Mouse (Mus musculus): ENCODE measurements around the gene Naif1.

DNA sequence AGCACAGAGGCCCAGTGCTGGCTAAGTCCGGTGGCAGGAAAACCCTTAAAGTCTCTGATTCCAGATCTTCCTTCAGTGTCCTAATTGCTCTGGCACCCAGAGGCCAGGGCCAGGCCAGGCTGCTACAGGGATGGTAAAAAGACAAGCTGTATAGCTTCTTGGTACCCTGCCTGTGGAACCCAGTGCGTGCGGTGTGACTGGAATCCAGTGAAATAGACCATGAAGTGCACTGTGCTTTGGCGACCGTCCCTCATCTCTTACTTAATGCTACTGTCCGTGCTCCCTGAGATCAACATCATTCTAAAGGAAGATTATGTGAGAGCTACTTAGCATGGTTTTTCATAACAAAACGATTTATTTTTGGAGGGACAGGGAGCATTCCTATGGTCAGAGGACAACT lies 38.9 kb upstream of the Naif1 start:
- TF ChIP-seq ZMIZ1 (IDR thresholded peaks at IDR 0.05; ENCODE audit: low read depth, low read length) (no peak), POLR2A (IDR thresholded peaks at IDR 0.05; ENCODE audit: low read depth, low read length) (no peak), ZC3H11A (IDR thresholded peaks at IDR 0.05; ENCODE audit: low read depth, low read length) (no peak), CTCF (conservative IDR thresholded peaks at IDR 0.05 in 1 of 2, IDR thresholded peaks at IDR 0.05 in 1 of 2; ENCODE audit: low read depth in 2 of 2, low read length in 2 of 2) (no peak), SMC3 (IDR thresholded peaks at IDR 0.05; ENCODE audit: low read depth, low read length) (no peak), EP300 (IDR thresholded peaks at IDR 0.05; ENCODE audit: low read length) (no peak)

Measured in CH12.LX (cell line).